Mouse (Mus musculus) B cell, adult 2 months (primary cell): ENCODE results near the gene Cntn4.

Experiments used
- DNase-seq, 2 experiments: peaks; one replicate each; pipeline ENCODE4 v3.0.0; 2022

The Cntn4 gene

DNA sequence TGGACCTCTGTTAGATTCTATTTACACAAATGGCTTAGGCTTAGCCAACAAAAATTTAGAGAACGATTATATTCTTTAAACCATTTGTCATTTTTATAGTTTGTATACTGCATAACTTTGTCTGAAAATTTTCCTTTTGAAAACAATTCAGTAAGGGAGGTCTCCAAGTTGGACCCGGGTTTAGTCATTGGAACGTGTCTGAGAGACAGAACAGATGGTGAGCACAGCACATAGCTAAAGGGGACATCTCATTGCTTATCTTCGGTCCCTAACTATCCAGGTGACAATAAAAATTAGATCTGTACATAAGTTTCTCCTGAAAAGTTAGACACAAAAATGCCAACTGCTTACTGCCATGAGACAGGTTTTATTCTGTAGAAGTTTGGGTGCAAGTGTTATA is 420.4 kb downstream of the Cntn4 start:
- no peak for DNase-seq

DNA sequence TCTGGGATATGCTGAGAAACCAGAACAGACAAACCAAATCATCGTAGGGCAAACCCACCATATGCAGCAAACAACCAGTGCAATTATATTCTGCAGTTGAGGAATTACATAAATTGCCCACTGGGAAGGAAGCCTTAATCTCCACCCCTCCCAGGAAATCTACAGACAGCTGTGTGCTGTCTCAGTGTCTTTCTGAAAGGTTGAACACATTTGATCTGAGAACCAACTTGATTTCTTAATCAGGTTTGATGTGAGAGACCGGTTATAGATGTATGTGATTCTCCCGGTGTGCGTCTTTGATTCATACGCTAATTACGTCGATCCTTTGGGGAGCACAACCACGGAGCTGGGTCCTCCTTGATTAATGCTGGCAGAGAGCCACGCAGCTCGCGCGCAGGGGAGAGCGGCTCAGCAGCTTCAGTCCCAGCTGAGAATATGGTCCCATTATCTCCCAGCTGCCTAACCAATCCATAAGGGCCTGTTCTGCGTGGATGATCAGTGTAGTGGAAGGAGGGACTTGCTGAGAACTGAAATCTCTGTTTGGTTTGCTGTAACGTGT is 441.1 kb downstream of the Cntn4 start:
- DNase-seq, result no peak

DNA sequence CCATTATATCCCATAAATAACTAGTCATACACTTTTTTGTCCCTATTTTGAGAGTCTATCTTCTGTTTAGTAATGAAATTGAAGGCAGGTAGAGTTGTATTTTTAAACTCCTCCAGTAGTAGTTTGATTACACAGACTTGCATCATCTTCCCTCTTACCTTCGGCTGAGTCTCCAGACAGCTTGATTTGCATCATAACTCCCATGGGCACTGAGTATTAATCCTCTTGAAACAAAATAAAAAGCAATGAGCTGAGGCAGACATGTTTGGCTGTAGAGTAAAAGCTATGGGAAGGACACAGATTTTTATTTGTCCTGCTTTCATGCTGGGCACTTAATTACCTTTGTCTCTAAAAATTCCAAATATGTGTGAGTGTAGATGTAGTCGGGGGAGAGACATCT is 476.1 kb downstream of the Cntn4 start:
- no peak for DNase-seq

DNA sequence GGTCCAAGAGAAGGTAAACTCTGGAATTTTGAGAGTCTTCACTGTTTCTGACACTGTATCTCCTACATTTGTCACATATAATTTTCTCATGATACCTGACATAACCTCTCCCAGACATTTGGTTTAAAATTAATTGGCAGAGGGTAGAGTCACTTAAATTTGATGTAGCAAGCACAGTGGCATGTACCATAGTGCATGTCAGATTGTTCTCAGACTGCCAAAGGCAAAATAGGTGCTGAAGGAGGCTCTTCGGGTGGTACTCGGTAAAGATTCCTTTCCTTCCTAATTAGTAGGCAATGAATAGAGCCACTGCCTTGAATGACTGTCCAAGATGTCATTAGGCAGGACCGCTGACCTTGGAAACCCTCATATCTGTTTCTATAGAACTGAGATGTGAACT is 477.9 kb downstream of the Cntn4 start:
- no peak for DNase-seq

DNA sequence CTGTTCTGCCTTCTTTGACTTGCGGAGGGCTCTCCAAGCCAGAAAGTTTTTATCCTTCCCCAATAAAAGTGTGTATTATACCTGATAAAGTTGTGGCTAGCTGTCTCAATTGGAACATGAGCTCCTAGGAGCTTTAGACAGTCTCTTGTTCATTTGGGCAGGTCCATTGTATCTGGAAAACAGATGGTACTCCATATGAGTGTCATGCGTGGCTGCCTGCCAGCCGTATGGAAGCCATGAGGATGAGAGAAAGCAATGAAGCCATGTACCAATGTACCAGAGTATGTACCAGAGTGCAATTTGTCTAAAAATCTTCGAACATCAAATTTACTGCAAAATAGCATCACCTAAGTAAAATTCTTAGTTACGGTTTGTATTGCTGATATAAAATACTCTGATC is 500.1 kb downstream of the Cntn4 start:
- DNase-seq, result no peak

DNA sequence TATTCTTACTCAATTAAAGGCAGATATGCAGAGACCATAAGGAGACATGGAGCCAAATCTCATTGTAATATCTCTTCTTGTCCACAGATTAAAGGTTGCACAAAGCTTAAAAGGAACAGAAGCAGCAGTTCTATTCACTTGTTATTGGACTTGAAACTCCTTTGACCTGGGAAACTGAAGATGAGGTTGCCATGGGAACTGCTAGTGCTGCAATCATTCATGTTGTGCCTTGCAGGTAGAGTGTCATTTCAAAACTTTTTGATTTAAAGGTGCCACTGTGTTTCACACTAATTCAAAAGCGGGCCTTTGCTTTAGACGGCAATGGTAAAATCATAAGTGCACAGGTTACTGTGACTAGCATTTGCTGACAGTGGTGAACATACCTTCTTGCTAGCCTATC is 504.1 kb downstream of the Cntn4 start:
- DNase-seq, result no peak

DNA sequence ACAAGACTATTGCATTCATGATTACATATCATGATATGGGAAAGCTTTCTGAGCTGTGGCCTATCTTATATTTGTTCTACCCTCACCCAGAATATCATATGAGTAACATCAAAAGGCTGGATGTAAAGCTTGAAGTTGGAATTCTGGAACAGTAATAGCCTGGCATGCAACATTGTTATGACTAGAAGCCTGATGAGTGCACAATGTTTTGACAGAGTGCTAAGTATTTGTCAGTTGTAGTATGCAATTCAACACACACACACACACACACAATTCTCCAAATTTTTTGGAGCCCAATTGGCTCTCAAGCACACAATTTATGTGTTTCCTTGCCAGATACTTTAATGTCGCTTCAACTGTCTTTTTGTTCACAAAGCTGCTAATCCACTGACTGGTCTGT is 523.5 kb downstream of the Cntn4 start:
- DNase-seq, result no peak

DNA sequence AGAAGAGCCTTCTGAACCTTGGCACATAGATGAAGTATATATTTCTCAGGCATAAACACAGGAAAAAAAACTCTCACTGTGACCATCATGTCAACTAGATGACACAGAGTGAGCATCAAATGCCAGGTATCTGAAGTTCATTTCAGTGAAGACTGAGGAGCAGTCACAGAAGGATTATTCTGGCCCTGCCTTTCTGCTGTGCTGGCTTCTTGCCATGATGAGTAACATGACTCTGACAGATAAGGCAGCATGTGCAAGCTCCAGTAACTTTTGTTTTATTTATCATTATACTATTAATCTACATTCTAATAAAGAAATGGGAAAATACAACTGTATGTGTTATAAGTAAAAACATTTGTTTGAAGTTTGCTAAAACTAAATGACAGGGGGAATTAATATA is 529.9 kb downstream of the Cntn4 start:
- DNase-seq, result no peak

DNA sequence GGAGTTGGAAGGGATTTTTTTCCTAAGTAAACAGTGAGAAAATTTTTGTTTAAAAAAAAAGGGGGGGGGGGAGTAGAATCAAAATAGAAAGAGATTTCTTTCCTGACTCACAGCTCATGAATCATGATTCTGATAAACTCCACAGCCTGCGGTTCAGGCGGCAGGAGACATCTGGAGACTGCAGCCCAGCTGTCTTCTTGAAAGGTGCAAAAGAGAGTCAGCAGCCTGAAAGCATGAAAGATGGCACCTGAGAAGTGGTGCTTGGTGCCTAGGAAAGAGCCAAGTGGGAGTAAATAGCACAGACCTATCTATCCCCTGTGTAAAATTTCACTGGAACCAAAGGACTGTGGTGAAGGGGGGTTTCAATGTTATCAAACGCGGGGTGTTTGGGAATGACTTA is 535.6 kb downstream of the Cntn4 start:
- DNase-seq, result no peak

DNA sequence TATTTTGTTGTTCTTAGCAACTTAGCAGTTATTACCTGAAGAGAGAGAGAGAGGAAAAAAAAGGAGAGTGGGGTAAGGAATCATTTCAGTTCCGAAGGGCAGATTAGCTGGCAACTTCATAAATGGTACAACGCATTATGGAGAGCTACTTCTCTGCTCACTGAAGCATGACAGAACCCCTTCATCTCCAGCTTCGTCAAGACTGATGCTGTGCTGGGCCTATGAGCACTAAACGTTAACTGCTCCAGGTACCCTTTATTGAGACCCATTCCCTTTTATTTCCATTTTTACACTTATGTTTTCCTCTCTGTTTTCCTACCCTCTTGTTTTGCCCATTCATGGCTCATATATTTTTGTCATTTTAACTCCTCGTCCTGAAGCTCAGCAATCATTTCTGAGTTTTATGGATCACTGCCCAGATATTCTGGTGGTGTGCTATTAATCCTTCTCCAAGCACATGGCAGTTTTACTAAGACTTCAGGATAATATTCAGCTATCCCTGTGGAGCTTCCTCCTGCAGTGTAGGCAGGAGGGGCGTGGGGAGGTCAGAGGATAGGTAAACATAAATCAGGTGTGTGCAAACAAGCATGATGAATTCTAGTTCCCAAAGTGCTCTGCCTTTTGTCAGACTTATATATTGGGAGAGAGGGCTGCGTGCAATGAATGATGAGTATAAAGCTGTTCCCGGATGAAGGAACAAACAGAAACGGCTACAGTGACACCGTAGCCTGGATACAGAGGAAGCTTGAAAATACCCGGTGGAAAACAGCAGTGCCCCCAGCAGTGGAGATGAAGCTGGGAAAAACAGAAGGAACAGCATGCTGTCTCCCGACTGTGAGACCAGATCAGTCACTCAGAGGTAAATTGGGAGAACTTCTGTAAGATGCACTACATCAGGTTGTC is 559.8 kb downstream of the Cntn4 start:
- no peak for DNase-seq

DNA sequence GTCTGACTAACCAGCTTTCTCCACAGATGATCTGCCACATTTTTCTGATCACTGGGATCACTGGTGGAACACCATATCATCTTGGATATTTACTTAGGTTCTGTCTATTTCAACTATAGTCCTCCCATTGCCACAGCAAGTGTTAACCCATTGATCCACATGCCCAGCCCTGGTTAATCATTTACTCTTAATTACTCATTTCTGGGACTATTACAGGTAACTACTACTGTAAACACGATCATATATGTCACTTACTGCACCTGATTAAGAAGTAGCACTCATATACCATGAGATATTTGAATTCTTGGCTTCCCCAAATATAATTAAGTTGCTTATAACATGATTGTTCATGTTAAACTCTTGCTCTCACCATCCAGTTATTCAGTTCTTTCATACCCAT is 564.1 kb downstream of the Cntn4 start:
- no peak for DNase-seq

DNA sequence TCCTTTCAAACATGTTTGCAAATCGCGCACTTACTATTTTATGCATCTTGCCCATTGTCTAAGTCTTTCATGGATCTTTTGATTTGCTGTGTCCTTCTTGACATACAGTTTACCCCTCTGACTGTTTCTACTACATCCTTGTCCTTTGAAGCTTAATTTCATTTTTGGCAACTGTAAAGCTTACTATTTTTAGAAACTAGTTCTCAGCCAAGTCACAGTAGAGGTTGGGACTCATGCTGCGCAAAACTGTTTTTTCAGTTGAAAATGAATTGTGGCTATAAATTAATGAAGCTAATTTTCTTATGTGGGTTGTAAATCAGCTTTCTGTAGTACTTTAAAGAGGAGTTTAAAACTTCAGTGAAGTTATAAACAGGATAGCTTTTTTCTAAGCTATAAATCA is 585.9 kb downstream of the Cntn4 start:
- no peak for DNase-seq

DNA sequence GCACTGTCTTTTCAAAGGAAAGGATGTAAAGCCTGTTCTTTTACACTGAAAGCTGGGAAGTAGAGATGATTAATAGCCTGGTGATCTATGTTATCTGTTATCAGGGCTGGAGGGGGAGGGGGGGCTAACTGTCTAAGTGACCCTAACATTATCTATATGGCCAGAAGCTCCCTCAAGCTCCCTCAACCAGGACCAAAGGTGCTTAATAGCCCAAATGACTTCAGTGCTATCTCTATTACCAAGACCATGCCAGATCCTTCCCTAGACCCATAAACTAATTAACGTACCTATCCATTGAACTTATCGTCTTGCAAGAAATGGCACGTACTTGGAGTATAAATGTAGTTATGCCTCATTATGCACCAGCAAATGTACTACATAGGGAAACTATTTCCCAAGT is 588.0 kb downstream of the Cntn4 start:
- DNase-seq, result no peak

DNA sequence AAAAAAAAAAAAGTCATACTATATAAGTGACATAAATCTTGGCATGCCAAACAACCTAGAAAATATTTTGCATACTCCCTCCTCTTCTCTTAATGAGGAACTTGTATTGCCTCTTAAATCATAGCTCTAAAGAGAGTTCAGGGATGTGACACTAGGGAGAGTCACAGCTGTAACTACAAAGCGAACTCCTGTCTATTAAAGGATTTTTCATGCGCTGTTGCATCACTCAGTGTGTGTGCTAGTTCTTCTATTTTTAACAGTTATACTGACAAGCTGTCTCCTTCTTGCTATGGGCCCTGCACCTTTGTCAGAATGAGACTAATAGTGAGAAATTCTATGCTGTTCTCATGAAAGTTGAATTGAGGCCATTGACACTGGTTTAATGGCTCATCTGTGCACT is 588.8 kb downstream of the Cntn4 start:
- no peak for DNase-seq

DNA sequence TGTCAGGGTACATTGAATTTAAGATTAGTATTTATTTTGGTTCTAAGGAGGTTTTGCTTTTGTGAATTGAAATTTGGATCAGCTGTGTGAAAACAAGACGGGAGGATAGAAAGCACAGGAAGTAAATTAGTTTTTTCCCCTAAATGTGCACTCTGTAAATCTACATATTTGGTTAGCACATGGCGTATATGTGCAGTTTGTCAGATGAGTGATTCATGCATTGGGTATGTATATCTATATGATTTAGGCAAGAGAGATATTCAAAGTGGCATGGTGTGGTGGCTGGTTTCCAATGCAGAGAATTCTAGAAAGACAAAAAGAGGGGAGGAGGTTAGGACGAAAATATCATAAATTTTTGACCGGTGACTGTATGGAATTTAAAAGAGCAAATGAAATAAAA is 591.3 kb downstream of the Cntn4 start:
- no peak for DNase-seq

DNA sequence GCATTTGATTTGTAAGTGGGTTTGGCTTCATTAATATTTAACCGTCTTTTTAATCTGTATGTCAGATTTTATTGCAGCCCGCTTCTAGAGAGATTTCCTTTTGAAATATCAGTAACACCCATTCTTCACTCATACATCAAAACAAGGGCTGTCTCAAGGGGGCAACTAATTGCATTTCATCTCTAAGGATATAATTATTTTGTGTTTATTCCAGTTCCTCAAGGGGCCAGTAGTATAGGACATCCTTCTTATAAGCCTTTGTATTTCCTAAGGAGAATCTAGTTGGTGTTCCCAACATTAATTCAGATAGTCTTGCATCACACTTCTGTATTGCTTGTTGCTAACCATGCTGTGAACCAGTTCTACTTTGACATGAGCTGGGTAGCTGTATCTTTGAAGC is 599.7 kb downstream of the Cntn4 start:
- no peak for DNase-seq

DNA sequence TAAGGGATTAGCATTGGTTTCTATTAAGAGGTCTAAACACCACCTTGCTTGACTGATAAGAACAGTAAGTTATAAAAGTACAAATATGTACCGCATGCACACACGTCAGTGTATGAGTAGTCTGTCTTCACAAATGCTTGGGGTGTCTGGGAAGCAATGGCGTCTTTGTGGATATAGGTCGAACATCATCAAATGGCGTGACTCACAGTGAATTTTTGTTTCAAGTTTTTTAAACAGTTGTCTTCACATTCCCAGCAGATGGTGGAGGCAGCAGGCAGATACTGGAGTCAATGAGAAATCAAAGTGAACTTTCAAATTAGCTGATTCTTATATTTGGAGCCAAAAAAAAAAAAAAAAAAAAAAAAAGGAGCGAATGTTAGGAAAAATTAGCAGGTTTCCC is 604.2 kb downstream of the Cntn4 start:
- no peak for DNase-seq

DNA sequence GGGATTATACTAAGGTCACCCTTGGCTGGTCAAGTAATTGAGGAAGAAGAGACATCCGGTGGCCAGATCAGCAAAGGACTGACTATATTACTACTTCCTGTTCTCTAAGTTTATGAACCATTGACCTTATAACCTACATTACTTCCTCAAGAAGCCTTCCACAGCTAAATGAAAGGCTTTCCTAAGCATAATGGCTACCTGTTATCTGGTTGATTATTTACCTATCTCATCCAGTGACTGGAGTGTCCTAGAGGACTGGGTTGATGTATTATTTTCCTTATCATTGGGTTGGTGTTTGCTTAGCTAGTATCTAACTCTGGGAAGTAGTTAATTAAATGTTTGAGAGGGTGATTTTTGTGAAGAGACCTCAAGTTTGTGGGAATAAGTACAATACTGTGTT is 606.4 kb downstream of the Cntn4 start:
- no peak for DNase-seq

DNA sequence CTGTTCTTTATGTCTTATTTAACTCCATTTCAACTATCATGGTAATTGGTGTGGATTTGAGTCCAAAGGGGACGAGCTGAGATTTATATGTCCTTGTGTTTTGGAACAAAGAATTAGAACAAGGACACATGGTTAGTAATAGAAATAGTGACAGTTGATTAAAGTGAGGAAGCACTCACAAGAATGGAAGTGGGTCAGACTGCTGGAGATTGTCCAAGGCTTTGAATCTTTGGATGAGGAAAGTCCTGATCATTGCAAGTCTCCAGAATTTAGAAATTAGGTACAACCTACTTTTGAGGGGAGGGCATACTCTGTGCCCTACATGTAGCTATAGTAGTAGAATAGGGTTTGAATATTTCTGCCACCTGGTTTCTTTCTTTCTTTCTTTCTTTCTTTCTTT is 622.0 kb downstream of the Cntn4 start:
- DNase-seq, result no peak

DNA sequence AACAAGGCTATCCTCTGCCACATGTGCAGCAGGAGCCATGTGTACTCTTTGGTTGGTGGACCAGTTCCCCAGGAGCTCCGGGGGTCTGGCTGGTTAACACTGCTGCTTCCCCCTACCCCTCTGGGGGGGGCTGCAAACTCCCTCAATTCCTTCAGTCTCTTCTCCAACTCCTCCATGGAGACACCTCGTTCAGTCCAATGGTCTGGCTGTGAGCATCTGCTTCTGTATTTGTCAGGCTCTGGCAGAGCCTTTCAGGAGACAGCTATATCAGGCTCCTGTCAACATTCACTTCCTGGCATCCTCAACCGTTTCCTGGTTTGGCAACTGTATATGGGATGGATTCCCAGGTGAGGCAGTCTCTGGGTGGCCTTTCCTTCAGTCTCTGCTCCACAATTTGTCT is 622.7 kb downstream of the Cntn4 start:
- no peak for DNase-seq

DNA sequence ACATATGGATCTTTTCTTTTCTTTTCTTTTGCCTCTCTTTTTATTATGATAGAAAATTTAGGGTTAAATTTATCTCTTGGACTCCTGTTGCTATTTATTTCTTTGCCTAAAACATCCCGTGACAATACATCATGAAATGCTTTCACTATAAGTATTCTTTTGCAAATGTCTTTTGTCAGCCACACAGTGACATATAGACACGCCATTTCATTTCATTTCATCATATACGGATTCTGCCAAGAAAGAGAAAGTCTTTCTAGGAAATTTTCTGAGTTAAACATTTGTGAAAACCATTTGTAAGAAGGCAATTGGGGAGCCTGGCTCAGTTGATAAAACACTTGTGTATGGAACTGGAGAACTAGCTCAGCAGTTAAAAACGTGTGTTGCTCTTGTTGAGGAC is 625.0 kb downstream of the Cntn4 start:
- DNase-seq, result no peak

DNA sequence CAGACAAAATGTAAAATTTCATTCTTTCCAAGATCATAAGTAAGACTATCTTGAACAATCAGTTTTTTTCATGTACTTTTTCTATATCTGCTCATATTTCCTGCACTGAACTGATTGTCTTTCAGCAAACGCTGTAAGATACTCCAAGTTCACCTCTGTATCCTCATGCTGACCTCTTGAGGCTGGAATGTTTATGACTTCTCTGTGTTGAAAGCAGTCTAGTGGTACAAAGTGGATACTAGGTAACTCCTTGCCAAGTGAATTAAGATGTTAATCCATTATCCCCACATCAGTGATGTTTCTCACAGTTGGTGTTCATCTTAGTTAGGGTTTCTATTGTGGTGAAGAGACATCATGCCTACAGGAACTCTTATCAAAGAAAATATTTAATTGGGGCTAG is 651.5 kb downstream of the Cntn4 start:
- DNase-seq, result no peak

DNA sequence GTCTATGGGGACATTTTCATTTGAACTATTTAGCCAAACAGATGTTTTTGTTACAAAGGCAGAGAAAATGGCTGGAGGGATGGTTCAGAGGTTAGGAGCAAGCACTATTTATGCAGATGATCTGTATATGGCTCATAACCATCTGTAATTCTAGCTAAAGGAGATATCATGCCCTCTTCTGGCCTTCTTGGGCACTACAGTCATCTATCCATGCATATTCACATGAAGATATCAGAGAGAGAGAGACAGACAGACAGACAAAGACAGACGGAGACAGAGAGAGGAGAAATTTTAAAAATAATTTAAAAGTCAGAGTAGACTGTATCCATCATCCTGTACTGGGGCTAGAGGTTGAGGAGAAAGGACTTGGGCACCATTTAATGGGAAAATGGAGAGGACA is 652.2 kb downstream of the Cntn4 start:
- DNase-seq, result no peak

DNA sequence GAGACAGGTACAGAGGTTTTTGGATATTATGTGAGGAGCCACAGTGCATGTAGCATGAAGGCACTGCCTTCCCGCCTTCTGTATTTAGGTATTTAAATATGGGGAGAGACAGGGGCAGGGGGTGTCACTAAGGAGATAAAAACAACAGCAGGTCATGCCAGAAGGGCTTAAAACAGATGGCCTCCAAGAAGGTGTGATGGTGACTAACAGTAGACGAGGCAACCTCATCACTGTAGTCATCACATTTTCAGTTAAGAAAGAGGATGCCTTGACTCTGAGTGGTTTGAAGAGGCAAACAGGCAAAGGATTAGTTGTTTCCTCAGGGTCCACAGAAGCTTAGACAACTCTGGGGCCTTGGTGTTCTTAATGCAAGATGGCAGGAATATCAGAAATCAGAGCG is 655.0 kb downstream of the Cntn4 start:
- DNase-seq, result no peak

DNA sequence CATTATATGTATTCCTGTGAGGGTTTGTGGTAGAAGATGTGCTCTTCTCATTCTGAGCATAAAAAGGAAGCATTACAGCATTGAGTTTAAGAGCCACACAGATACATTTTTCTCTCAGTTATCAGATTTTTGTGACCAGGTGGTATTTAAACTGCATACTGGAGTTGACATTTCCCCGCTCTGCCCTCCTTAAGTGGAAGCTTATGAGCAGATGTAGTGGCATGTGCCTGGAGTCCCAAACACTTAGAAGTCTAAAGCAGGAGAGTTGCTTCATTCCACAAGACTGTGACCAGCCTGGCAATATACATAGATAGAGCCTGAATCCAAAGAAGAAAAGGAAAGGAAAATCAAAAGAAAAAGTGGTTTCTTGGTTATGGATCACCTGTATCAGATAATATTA is 655.5 kb downstream of the Cntn4 start:
- no peak for DNase-seq
